Mouse (Mus musculus): Measurements from ENCODE around the gene Vmn1r70.

DNA sequence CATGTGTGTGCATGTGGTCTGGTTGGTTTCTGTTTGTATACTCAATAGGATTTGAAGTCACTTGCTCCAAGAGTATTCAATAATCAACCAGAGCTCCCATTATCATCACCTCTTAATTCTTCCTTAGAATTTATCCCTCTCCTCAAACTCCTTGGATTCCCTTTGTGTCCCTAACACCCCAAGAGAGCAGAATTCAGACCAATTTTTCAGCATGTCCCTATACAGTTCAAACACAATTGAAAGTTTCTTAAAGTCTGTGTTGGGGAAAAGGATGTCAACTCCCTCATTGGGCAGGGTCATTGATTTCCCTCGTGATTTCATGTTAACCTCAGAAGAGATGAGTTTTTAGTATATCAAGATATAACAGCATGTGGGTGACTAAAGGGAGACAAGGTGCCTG lies at the start of gene Vmn1r70:
- TF ChIP-seq CTCF (IDR thresholded peaks at IDR 0.05; ENCODE audit: low read depth, low read length) (no peak), POLR2A (IDR thresholded peaks at IDR 0.05; ENCODE audit: extremely low read depth, insufficient read depth, low read length) (no peak)

All from liver, adult 2 months (tissue).